Mouse (Mus musculus) bone marrow, adult 2 months (tissue): Measurements from ENCODE around the gene Cc2d1a. TPM values are rescaled to one million over a fixed set of nuclear protein-coding genes. Genes with fewer than 3 reads are reported as not detected.

Experiments used
- H3K27ac ChIP-seq: fragments of 200-500 bp; 2 replicates; pipeline ENCODE4 v1.5.1; 2012; ENCODE audit warnings: low read depth, mild to moderate bottlenecking, control low read depth, inconsistent platforms, low read length; ENCODE audit not compliant: control insufficient read depth, poor library complexity, insufficient read depth
- H3K4me1 ChIP-seq: fragments of 200-500 bp; 2 replicates; pipeline ENCODE4 v1.6.1; 2011; ENCODE audit warnings: low read length; ENCODE audit not compliant: control insufficient read depth, insufficient read depth
- H3K4me3 ChIP-seq: fragments of 200-500 bp; replicated peaks from 2 replicates; pipeline ENCODE3; 2011; ENCODE audit warnings: mild to moderate bottlenecking, low read depth, low read length, control low read depth; ENCODE audit not compliant: control insufficient read depth
- CTCF ChIP-seq: fragments of 200-500 bp; IDR thresholded peaks from 2 replicates; pipeline ENCODE4 v1.5.1; 2011; ENCODE audit warnings: low read length, control low read depth; ENCODE audit not compliant: control insufficient read depth, insufficient read depth
- POLR2A ChIP-seq: fragments of 200-500 bp; IDR thresholded peaks from 2 replicates; pipeline ENCODE4 v1.6.1; 2011; ENCODE audit warnings: low read depth, mild to moderate bottlenecking, control low read depth, low read length, borderline replicate concordance; ENCODE audit not compliant: control insufficient read depth
- WGBS: fragments of 180-500 bp; shearing (Covaris S2); methylation state at CpG from one replicate; pipeline ENCODE4 v1.1.7; 2018; 5-methylcytosine and 5-hydroxymethylcytosine counted together
- polyA plus RNA-seq: library from polyadenylated mRNA; stranded (reverse); fragments of >200 nt; gene quantifications from 2 replicates; pipeline ENCODE4 v1.2.4, GENCODE M21; 2011; ENCODE audit warnings: low replicate concordance; ENCODE audit not compliant: missing spikeins, insufficient read depth, insufficient read length

Cc2d1a gene
- polyA plus RNA-seq, 1 experiment = 18.5 TPM

DNA sequence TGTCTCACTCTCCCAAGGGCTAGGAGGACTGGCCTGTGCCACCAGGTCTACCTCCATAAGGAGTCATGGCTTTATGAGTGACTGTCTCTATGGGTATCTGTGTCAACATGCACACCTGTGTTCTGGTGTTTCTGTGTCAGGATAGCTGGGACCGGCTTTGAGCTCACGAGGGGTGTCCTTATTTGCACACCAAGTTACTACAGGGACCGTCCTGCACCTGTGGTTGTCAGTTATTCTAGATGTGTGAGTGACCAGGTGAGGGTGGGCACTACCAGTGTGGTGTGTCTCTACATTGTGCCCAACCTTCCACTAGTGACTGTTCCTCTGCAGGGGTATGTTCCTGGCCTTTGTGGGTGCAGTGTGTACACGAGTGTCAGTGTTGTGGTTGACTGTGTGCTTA, 35.1 kb upstream of the Cc2d1a start:
- TF ChIP-seq CTCF = no peak
- TF ChIP-seq POLR2A = no peak
- WGBS = 35% methylated on average over 4 of the region's 4 CpGs
- Histone ChIP-seq H3K4me3 (peak overlapping the region; percentile 0), H3K4me1 (no peaks in the 10 kb centered on the region; the same call in 1 of the 2 replicates), H3K27ac (no peak overlapping the region)

DNA sequence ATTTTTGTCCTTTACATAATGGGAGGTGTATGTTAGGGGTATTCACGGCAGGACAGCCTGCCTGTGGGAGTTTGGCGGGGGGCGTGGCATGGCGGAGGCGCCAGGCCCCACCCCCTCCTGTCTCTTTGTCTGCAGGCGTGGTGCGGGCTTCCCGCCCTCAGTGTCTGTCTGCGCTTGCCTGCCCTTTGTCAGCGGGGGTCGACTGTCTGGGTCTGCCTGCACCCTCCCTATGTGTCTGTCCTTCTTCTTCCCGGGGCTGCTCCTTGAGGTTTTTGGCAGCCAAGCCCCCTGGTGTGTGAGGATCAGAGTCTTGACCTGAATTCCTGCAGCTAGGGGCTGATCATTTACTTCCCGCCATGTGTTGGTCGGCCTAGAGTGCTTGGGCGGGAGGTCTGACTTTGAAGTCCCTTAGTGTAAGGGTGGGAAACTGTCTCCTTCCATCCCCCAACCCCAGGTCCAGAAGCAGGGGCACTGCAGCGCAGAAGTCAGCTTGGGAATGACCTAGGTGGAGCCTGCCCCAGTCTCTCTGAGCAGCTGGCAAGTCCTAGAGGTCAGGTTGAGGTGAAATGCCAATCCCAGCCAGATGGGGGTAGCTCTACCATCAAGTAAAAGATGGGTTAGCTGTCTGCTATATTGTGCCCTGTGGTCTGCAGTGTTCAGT, 32.9 kb upstream of the Cc2d1a start:
- H3K4me1 ChIP-seq = no peaks in the 10 kb centered on the region; the same call in 1 of the 2 replicates
- 33% methylated on average over 16 of the region's 16 CpGs for WGBS
- H3K27ac ChIP-seq = no peak overlapping the region
- no peak for TF ChIP-seq POLR2A
- no peak for TF ChIP-seq CTCF
- no peak overlapping the region for H3K4me3 ChIP-seq

DNA sequence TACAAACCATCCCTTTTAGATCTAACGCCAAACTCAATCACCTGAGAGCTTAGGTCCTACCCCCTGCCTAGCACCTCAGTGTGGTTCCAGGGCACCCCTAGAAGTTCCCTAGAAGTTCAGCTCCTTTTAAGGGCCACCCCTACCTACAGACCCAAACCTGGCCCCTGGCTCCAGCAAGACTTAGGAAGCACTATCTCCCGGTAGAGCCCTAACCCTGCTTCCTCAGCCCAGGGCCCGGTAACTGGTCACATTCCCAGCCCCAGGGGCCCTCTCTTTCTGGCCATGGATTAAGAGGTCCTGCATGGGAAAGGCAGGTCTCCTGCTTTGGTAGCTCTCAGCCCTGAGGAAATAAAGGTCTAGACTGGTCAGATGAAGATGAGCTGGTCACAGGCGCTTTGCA, 32.2 kb upstream of the Cc2d1a start:
- Histone ChIP-seq H3K27ac (no peak overlapping the region), H3K4me3 (no peak overlapping the region), H3K4me1 (no peaks in the 10 kb centered on the region; the same call in 1 of the 2 replicates)
- TF ChIP-seq POLR2A (no peak), CTCF (no peak)
- 70% methylated on average over 4 of the region's 4 CpGs for WGBS

DNA sequence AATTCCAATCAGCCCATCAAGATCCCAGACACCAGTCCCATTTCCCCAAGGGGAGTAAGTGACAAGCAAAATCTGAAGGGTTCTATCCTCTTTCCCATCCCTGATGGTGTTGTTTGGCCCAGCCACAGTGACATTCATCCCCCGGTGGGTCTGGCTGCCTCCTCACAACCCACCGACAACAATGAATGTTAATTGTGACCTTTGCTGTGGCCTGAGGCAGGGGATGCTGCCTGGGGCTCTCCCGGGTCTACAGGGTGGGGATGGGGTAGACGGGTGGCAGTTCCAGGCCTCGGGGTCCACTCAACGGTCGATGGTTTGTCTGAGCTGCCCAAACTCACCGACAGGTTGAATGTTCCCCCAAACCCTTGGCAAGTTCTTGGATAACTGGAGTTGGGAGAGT, 30.9 kb upstream of the Cc2d1a start:
- TF ChIP-seq POLR2A = no peak
- TF ChIP-seq CTCF = no peak
- Histone ChIP-seq H3K27ac (no peak overlapping the region), H3K4me3 (no peak overlapping the region), H3K4me1 (no peaks in the 10 kb centered on the region; the same call in 1 of the 2 replicates)
- WGBS = 88% methylated on average over 8 of the region's 8 CpGs

DNA sequence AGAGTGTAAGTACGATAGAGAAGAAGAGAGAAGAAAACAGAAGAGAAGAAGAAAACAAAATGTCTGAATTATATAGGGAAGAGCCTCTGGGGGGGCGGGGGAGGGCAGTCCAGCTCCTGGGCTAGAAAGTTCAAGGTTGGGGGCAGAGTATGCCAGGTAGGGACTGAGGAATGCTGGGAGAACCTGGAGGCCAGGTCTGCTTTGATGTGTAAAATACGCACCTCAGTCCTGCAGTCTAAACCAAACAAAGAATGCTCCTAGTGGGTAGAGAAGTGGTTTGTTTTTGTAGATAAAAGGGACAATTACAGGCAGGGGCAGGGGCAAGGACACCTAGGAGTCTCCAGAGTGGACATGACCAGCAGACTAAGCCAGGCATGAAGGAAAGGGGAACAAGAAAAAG, 29.7 kb upstream of the Cc2d1a start:
- Histone ChIP-seq H3K27ac (no peak overlapping the region), H3K4me3 (no peak overlapping the region), H3K4me1 (no peaks in the 10 kb centered on the region)
- WGBS = 77% methylated on average over 3 of the region's 3 CpGs
- no peak for TF ChIP-seq POLR2A
- TF ChIP-seq CTCF = no peak

DNA sequence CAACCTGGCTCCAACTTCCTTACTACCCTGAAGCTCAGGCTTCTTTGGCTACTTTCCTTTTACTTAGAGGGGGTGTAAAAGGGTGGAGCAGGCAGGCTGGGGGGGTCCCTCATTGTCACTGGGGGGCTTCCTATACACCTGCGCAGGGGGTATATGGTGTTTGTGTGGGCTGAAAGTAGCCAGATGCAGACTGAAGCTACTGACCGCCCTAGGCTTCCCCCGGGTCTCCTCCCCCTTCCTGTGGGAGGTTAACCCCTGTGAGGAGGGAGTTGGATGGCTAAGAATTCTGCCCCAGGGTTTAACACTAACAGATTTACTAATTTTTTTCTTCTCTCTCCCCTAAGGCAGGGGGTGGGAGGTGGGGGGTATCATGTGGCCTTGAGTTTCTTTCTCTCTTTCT, 28.8 kb upstream of the Cc2d1a start:
- no peak for TF ChIP-seq CTCF
- no peak for TF ChIP-seq POLR2A
- Histone ChIP-seq H3K27ac (no peak overlapping the region), H3K4me1 (no peaks in the 10 kb centered on the region), H3K4me3 (no peak overlapping the region)
- 8% methylated on average over 3 of the region's 3 CpGs for WGBS

DNA sequence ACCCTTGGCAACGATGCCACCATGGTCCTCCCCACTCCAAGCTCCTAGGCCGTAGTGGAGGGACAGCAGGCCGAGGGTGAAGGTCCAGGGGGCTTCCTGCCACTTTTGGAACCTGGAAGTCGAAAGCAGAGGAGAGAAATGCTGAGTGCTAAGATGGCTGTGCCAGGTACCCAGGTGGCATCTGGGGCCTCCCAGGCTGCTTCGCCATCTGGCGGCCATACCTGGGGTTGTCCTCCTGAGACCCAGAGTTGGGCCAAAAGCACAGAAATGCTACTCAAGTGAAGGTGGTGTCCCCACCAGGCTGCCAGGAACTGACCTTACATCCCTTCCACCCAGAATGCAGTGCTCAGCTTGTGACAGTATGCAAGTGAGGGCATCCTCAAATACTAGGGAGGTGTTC, 26.1 kb upstream of the Cc2d1a start:
- peak; percentile 41; the same call in 1 of the 2 replicates for TF ChIP-seq CTCF
- no peak for TF ChIP-seq POLR2A
- 76% methylated on average over 6 of the region's 6 CpGs for WGBS
- H3K4me3 ChIP-seq = no peak overlapping the region
- no peak overlapping the region for H3K27ac ChIP-seq
- no peaks in the 10 kb centered on the region for H3K4me1 ChIP-seq

DNA sequence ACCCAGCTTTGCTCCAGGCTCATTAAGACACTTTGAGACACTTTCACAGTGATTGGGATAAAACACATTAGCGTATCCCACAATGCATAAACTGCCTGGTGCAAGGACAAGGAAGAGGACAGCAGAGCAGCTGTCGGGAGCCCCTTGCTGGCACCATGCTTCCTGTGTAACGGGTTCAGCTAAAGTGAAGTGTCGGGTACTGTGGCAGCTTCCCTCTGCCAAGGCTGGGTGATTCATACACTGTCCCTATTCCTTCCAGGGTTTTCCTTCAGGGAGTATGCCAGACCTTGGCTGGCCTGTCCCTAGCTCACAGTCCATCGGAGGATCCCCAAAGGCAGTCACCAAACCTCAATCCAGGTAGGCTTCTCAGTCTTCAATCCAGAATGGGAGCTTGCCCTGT, 22.4 kb upstream of the Cc2d1a start:
- TF ChIP-seq POLR2A = no peak
- no peak for TF ChIP-seq CTCF
- no peaks in the 10 kb centered on the region for H3K4me1 ChIP-seq
- WGBS = 81% methylated on average over 5 of the region's 5 CpGs
- H3K27ac ChIP-seq = no peak overlapping the region
- H3K4me3 ChIP-seq = no peak overlapping the region

DNA sequence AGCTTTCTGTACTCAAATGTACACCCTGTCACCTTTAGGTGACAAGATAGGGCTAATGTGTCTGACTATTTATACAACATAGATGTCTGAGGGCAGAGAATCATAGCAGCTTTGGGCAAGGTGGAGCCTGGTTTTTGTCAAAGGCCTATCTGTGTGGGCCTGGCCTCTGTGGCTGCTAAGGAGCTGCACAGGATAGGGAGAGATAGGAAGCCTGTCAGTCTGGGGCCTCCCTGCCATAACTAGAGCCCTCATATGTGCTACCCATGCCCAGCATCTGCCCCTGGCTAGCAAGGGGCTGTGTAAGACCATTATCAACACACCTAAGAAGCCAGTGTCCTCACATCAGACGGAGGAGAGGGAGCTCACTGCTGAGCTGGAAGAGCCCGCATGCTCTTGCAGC, 20.0 kb upstream of the Cc2d1a start:
- Histone ChIP-seq H3K27ac (no peak overlapping the region), H3K4me3 (no peak overlapping the region), H3K4me1 (no peaks in the 10 kb centered on the region)
- WGBS = 88% methylated on average over 2 of the region's 2 CpGs
- TF ChIP-seq CTCF (no peak), POLR2A (no peak)
